Mouse (Mus musculus) heart, postnatal 0 days (tissue): ENCODE data around the gene Car2.

Experiments used
- CTCF ChIP-seq: IDR thresholded peaks from 2 replicates; pipeline ENCODE4 v1.5.1; 2016; ENCODE audit warnings: antibody characterized with exemption, control low read depth, low read depth
- EP300 ChIP-seq: IDR thresholded peaks from 2 replicates; pipeline ENCODE4 v1.6.1; 2016; ENCODE audit warnings: antibody characterized with exemption, low read depth

DNA sequence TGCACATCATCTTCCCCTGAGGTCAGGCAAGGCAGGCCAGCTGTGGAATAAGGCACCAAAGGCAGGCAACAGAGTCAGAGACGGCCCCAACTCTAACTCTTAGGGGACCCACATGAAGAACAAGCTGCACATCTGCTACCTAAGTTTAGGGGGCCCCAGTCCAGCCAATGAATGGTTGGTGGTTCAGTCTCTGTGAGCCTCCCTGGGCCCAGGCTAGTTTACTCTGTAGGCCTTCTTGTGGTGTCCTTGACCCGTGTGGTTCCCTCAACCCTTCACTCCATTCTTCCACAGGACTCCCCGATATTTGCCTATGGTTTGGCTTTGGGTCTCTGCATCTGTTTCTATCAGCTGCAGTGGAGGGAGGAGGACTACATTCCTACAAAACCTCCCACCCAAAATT is 17.3 kb downstream of the Car2 start:
- TF ChIP-seq EP300 (no peak), CTCF (no peak)
